ENCODE assay signal across 12 mouse cellular contexts in the genomic region with DNA sequence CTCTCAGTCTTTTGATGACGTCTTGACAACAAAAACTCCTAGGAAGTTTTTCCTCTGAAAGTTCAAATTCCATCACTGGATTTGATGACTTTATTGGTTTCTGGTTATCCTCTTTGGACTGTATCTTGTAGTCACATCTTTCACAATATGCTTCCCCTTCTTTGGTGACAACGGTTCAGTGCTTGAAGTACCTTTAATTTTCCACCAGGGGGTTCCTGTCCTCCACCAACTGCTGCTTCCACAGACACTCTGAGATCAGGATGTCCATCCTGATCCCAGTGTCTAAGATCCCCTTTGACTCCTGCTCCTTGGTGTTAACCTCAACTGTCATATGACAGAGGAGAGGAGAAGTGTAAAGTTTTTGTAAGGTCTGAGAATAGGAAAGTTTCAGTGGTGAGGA. TPM values are rescaled to one million over a fixed set of nuclear protein-coding genes. Genes with fewer than 3 reads are reported as not detected.
A peak's percentile ranks its signal among the peaks of the same experiment; 100 is the strongest.
DNase-seq lines count a peak whose midpoint lies in the region; ATAC-seq and TF ChIP-seq lines count a peak whose summit lies in the region.
"Not testable (repeated sequence)": the region's sequence is repeated elsewhere in the genome, so short reads cannot be mapped to it uniquely, and the experiment has no call there.
"Had no signal": no experiment of that assay in that cellular context is flagged by ENCODE, and none has a peak within 500 bp of the region (broad histone marks: within the 10 kb centered on the region; RNA-seq: fewer than 3 reads in every experiment).

No protein-coding gene starts in this region.

- not testable (repeated sequence) for TF ChIP-seq CTCF in Patski (IDR thresholded peaks at IDR 0.05)
- TF ChIP-seq CTCF in layer of hippocampus, adult 2 months (conservative IDR thresholded peaks at IDR 0.05): peak; percentile 29; the same call in 1 of the 2 replicates

- not testable (repeated sequence) for H3K27me3 ChIP-seq in Patski

- not testable (repeated sequence) for DNase-seq in Patski (ENCODE audit: low read depth, low spot score); layer of hippocampus, adult 2 months (ENCODE audit: low spot score in 2 of 2)

- ATAC-seq in Patski: peak; percentile 21
- peak; percentile 78 for ATAC-seq in common myeloid progenitor, adult 5-6 weeks (replicated peaks; ENCODE audit: low read depth, poor library complexity, severe bottlenecking)
- peak; percentile 55 for ATAC-seq in granulocyte monocyte progenitor cell, adult 5-6 weeks (replicated peaks; ENCODE audit: poor library complexity, severe bottlenecking)
- ATAC-seq in hematopoietic stem cell, adult 5-6 weeks (replicated peaks in 1 of 2; ENCODE audit: insufficient read depth in 1 of 2, low FRiP score in 2 of 2, low TSS enrichment in 1 of 2, low read depth in 1 of 2, poor library complexity in 2 of 2, severe bottlenecking in 2 of 2): peak; percentile 68 to 73; a peak in 3 of 4 replicates
- 0 out of 2 replicates have a peak, but pooled peaks have one; percentile 34 for ATAC-seq in megakaryocyte progenitor cell, adult 5-6 weeks (replicated peaks; ENCODE audit: poor library complexity)

- POLR2A ChIA-PET in Patski (lab: Charles Lee): not testable (repeated sequence)

- in situ Hi-C loops in Patski (cut with MboI; ENCODE audit: low pct_unique_long_range_greater_than_20kb): not testable (repeated sequence)

- not testable (repeated sequence) for H3K27ac ChIP-seq in layer of hippocampus, adult 2 months

- CTCF ChIA-PET in Patski (lab: Charles Lee): not testable (repeated sequence)

- not testable (repeated sequence) for H3K4me3 ChIP-seq in layer of hippocampus, adult 2 months

RNA-seq across cellular contexts. Expression of a gene that starts 31.0 kb away (rescaled TPM):
- not detected for polyA plus RNA-seq in Patski (2021)
- not detected in 2 replicates for total RNA-seq in common myeloid progenitor, adult 5-6 weeks (2017)
- total RNA-seq in granulocyte monocyte progenitor cell, adult 5-6 weeks (2014; fragmentation: Nextera tagmentation): not detected in 2 replicates
- not detected in 2 replicates for total RNA-seq in granulocyte monocyte progenitor cell, adult 5-6 weeks (2017)
- not detected in 2 replicates for total RNA-seq in hematopoietic stem cell, adult 5-6 weeks (2017)
- 1 to 10 TPM; 3.7 to 5.2 TPM for total RNA-seq in layer of hippocampus, adult 2 months (2021)
- 0.20 TPM in 1 of 2 replicates, not detected in the other for total RNA-seq in megakaryocyte progenitor cell, adult 5-6 weeks (2015)
- not detected in 2 replicates for total RNA-seq in megakaryocyte progenitor cell, adult 5-6 weeks (2017)
- total RNA-seq: CH12.LX, G1E, MEL had no signal
- polyA plus RNA-seq: activated CD4-positive, CD25-positive, alpha-beta regulatory T cell, adult 4 months; C2C12; CD4-positive, CD25-positive, alpha-beta regulatory T cell, adult 4 months; G1E had no signal

Comparison
In these comparisons a context has a peak if more than half of its experiments do, and no peak if none do; other contexts are left out.
1. ATAC-seq: peak in every context shown above with its lines; median percentile 78 in common myeloid progenitor, adult 5-6 weeks; 70 in hematopoietic stem cell, adult 5-6 weeks; 55 in granulocyte monocyte progenitor cell, adult 5-6 weeks; 34 in megakaryocyte progenitor cell, adult 5-6 weeks; 21 in Patski.